Mouse (Mus musculus): ENCODE measurements around the gene Itgbl1.

The Itgbl1 gene

GRCm38 (mm10) chr14:123990591-123991195 is 330.9 kb downstream of the Itgbl1 start:
- no peak for DNase-seq
